Mouse (Mus musculus) intestine, postnatal 0 days (tissue): ENCODE measurements around the gene Cela1. TPM values are rescaled to one million over a fixed set of nuclear protein-coding genes. Genes with fewer than 3 reads are reported as not detected.

Experiments
- ATAC-seq: fragments of 200-750 bp; cut with Nextera tagmentation; 2 replicates; pipeline ENCODE4 v1.8.0; 2017; ENCODE audit warnings: mild to moderate bottlenecking, moderate TSS enrichment, moderate library complexity
- H3K27ac ChIP-seq: fragments of 300-500 bp; sonication (generic); 2 replicates; pipeline ENCODE4 v1.5.1; 2014; ENCODE audit warnings: mild to moderate bottlenecking, low read depth, low read length, moderate library complexity
- H3K27me3 ChIP-seq: fragments of 300-500 bp; sonication (generic); replicated peaks from 2 replicates; pipeline ENCODE4 v1.6.1; 2014; ENCODE audit warnings: low read length, mixed read lengths; ENCODE audit not compliant: control insufficient read depth, insufficient read depth
- H3K36me3 ChIP-seq: fragments of 300-500 bp; sonication (generic); 2 replicates; pipeline ENCODE4 v1.6.1; 2014; ENCODE audit warnings: mild to moderate bottlenecking, moderate library complexity; ENCODE audit not compliant: control insufficient read depth, insufficient read depth
- H3K4me1 ChIP-seq: fragments of 300-500 bp; sonication (generic); replicated peaks from 2 replicates; pipeline ENCODE4 v1.6.1; 2014; ENCODE audit warnings: antibody characterized with exemption, low read length, mixed read lengths; ENCODE audit not compliant: control insufficient read depth, insufficient read depth
- H3K4me2 ChIP-seq: fragments of 300-500 bp; sonication (generic); replicated peaks from 2 replicates; pipeline ENCODE4 v1.6.1; 2014; ENCODE audit warnings: low read depth, mild to moderate bottlenecking, moderate library complexity
- H3K4me3 ChIP-seq: fragments of 300-500 bp; sonication (generic); 2 replicates; pipeline ENCODE4 v1.5.1; 2014; ENCODE audit warnings: low read depth, low read length
- H3K9ac ChIP-seq: fragments of 300-500 bp; sonication (generic); 2 replicates; pipeline ENCODE4 v1.6.1; 2014; ENCODE audit warnings: mild to moderate bottlenecking, low read depth, low read length
- H3K9me3 ChIP-seq: fragments of 300-500 bp; sonication (generic); 2 replicates; pipeline ENCODE4 v1.6.1; 2016; ENCODE audit warnings: mixed run types; ENCODE audit not compliant: control insufficient read depth
- CTCF ChIP-seq: sonication (generic); IDR thresholded peaks from 2 replicates; pipeline ENCODE4 v1.5.1; 2016; ENCODE audit warnings: low read depth, mild to moderate bottlenecking, control low read depth, antibody characterized with exemption, moderate library complexity
- WGBS: fragments of 180-500 bp; shearing (Covaris S2); extraction: QIAGEN DNeasy Blood & Tissue Kit; methylation state at CpG from one replicate; pipeline ENCODE4 v1.1.7; 2014; 5-methylcytosine and 5-hydroxymethylcytosine counted together
- polyA plus RNA-seq: library from polyadenylated mRNA; unstranded; fragments of >200 nt; fragmentation: Nextera tagmentation; extraction: Ambion mirVana; gene quantifications from 2 replicates; pipeline ENCODE4 v1.2.1, GENCODE M21; 2015

Cela1 gene
- polyA plus RNA-seq, 1 experiment from 2014 or later: 37.2 TPM

DNA sequence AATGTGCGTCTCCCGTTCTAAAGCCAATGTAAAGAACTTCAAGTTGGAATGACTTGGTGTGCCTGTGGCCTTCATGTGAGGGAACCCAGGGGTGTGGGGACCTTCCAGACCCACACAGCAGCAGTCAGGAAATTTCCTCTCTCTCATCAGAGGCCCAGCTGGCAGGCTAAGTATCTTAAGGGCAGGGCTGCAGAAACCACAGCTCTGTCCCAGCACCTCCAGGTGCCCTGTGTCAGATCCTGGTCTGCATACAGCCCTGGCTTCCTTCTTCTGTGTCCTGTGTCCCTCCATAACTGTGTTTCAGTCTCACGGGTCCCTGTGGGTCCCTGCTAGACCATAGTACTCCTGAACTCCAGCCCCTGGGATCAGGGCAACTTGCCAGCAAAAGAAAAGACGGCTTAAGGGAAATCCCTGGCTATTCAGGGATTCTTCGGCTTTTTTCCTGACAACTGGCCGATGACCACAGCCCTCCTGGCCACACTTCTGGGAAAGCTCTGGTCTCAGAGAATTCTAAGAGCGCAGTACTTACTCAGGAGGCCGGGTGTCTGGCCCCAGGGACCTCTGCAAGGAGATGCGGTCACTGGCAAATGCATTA lies 27.8 kb upstream of the Cela1 start:
- Histone ChIP-seq H3K4me3 (no peak overlapping the region), H3K4me2 (no peak overlapping the region), H3K9me3 (no peaks in the 10 kb centered on the region), H3K9ac (no peak overlapping the region), H3K4me1 (no peaks in the 10 kb centered on the region), H3K27ac (no peak overlapping the region), H3K36me3 (peaks cover 60% of the 10 kb centered on the region; the same call in 1 of the 2 replicates), H3K27me3 (no peaks in the 10 kb centered on the region)
- ATAC-seq: no peak
- WGBS: 73% methylated on average over 9 of the region's 9 CpGs
- TF ChIP-seq CTCF: no peak

- Histone ChIP-seq H3K9me3 (no peaks in the 10 kb centered on the region), H3K27ac (no peak overlapping the region), H3K4me3 (no peak overlapping the region), H3K9ac (no peak overlapping the region), H3K36me3 (peaks cover 55% of the 10 kb centered on the region; the same call in 1 of the 2 replicates), H3K4me1 (no peaks in the 10 kb centered on the region), H3K27me3 (no peaks in the 10 kb centered on the region), H3K4me2 (no peak overlapping the region)
- 84% methylated on average over 8 of the region's 8 CpGs for WGBS
- no peak for TF ChIP-seq CTCF
- no peak for ATAC-seq
Measured at GRCm38 (mm10) chr15:100714470-100714869, 26.7 kb upstream of the Cela1 start.

DNA sequence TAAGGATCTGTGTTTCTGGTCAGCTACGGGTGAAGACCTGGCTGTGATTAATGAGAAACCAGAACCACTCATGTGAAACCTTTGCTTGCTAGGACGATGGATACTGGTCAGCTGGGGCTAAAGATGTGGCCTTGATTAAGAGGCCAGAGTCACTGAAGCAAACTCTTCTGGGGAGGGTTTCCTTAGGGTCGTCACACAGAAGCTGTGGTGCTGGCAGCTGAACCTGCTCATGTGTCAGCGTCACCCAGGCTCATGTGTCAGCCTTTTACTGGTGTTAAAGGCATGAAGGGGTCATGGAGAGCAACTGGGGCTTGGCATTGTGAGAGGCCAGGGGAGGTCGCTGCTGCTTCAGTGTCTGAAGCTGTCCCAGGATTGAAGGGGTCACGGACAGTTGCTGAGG lies 23.1 kb upstream of the Cela1 start:
- Histone ChIP-seq H3K36me3 (peaks cover 39% of the 10 kb centered on the region; the same call in 1 of the 2 replicates), H3K27me3 (no peaks in the 10 kb centered on the region), H3K4me1 (no peaks in the 10 kb centered on the region), H3K27ac (no peak overlapping the region), H3K9ac (no peak overlapping the region), H3K9me3 (no peaks in the 10 kb centered on the region), H3K4me2 (no peak overlapping the region), H3K4me3 (no peak overlapping the region)
- TF ChIP-seq CTCF: no peak
- no peak for ATAC-seq
- 75% methylated on average over 6 of the region's 6 CpGs for WGBS

DNA sequence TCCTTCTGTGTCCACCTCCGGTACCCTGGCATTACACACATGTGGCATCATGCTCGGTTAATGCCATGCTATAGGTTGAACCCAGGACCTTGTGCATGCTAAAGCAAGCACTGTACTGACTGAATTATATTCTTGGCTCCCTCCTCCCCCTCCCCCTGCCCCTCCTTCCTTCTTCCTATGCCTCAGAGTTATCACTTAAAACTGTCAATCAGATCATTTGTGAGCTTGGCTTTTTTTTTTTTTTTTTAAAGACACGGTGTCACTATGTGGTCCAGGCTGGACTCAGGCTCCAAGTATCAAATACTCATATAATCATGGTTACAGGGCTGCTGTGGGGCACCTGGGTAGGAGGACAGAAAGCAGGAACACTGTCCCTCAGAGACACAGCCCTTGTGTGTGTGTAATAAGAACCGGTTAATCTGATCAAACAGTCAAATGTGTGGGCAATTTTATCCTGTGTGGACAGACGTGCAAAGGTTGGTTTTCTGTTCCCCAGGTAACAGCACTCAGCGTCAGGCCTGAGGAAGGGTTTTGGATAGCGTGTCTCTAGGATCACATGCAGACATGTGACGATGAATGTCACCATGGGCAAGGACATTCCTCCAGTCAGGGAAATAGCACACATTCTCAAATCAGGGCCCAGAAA lies 20.8 kb upstream of the Cela1 start:
- no peak overlapping the region for H3K4me2 ChIP-seq
- TF ChIP-seq CTCF: no peak
- 43% methylated on average over 8 of the region's 8 CpGs for whole genome bisulfite sequencing

DNA sequence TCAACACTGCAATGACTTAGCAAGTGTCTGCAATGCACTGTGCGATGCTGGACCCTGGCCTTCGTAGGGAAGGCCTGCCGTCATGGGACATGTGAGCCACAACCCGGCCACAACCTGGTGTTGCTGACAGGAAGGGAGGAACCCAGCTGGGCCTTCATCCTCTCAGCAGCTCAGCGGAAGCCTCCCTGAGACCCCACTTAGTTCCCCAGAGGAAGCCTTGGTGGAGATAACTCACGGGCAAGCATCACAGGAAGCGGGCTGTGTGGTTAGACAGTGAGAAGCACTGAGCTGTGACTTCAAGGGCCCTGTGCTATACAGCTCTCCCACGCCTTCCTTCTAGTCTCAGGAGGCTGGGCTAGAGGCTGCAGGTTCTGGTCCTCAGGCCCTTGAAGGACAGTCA lies 18.5 kb upstream of the Cela1 start:
- ATAC-seq: no peak
- Histone ChIP-seq H3K36me3 (peaks cover 12% of the 10 kb centered on the region; the same call in 1 of the 2 replicates), H3K4me2 (no peak overlapping the region), H3K27me3 (no peaks in the 10 kb centered on the region), H3K9me3 (no peaks in the 10 kb centered on the region), H3K27ac (no peak overlapping the region), H3K4me1 (no peaks in the 10 kb centered on the region), H3K9ac (no peak overlapping the region), H3K4me3 (no peak overlapping the region)
- TF ChIP-seq CTCF: no peak
- 80% methylated on average over 8 of the region's 8 CpGs for WGBS

More for the DNA sequence above, 20.8 kb upstream of the Cela1 start:
- H3K36me3 ChIP-seq: peaks cover 19% of the 10 kb centered on the region; the same call in 1 of the 2 replicates
- no peaks in the 10 kb centered on the region for H3K9me3 ChIP-seq
- no peak overlapping the region for H3K4me3 ChIP-seq
- no peaks in the 10 kb centered on the region for H3K27me3 ChIP-seq
- no peak overlapping the region for H3K27ac ChIP-seq
- H3K4me1 ChIP-seq: no peaks in the 10 kb centered on the region
- ATAC-seq: peak; percentile 68
- no peak overlapping the region for H3K9ac ChIP-seq

- Histone ChIP-seq H3K4me3 (no peak overlapping the region), H3K27ac (no peak overlapping the region), H3K4me1 (no peaks in the 10 kb centered on the region), H3K9ac (no peak overlapping the region), H3K9me3 (no peaks in the 10 kb centered on the region), H3K27me3 (no peaks in the 10 kb centered on the region), H3K36me3 (peaks cover 6% of the 10 kb centered on the region; the same call in 1 of the 2 replicates), H3K4me2 (no peak overlapping the region)
- ATAC-seq: no peak
- WGBS: 100% methylated on average over 1 of the region's 1 CpGs
- no peak for TF ChIP-seq CTCF
Measured at GRCm38 (mm10) chr15:100705376-100705775, 17.7 kb upstream of the Cela1 start.
